In the genomic region with DNA sequence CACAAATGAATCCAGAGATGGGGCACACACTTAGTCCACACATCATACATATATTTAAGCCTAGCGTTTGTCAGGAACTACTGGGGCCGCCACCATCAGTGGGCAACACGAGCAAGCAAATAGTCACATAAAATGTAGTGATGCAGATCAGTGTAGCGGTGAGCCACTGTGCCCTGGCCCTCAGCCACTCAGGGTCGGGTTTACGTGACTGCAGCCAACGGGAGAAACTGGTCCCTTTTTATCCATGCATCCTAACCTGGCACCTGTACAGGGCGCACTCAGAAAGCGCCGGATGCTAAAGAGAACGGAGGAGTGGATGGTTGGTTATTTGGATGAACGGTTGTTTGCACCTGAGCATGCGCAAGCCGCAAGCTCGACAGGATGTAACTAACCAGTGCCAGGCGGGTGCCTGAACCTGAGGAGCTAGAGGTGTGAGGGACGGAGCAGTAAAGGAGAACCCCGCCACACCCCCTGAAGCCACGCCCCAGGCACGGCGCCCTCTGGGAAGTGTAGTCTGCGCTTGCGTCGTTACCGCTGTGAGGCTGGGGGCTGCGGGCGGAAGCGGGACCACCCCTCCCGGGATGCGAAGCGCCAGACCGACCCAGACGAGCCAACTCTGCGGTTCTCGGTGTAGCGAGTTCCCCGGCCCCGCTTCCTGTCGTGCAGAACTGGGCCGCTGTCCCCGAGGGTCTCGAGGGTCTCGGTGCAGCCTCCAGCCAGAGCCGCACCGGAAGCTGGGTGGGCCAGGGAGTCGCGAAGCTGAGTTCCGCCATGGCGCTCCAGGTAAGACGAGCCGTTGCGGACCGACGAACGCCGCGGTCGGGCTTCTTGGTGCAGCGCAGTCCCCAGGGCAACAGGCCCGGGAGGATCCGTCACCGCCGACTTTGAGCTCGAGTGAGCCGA, we compare ENCODE assay signal across 8 mouse cellular contexts. TPM values are rescaled to one million over a fixed set of nuclear protein-coding genes. Genes with fewer than 3 reads are reported as not detected.
A peak's percentile ranks its signal among the peaks of the same experiment; 100 is the strongest.
DNase-seq lines count a peak whose midpoint lies in the region; ATAC-seq and TF ChIP-seq lines count a peak whose summit lies in the region.

Gene Krba1, plus strand, starts transcription at position 482 of the 903 bp plus-strand sequence.

- H3K9me3 ChIP-seq in forebrain, embryonic 13.5 days (replicated peaks) = no peaks in the 10 kb centered on the region
- no peaks in the 10 kb centered on the region for H3K9me3 ChIP-seq in heart, postnatal 0 days (replicated peaks; ENCODE audit: control insufficient read depth, low read length)
- no peaks in the 10 kb centered on the region for H3K9me3 ChIP-seq in liver, embryonic 14.5 days (ENCODE audit: control insufficient read depth, low read length)
- no peaks in the 10 kb centered on the region for H3K9me3 ChIP-seq in neural tube, embryonic 11.5 days (ENCODE audit: control insufficient read depth, low read length)
- H3K9me3 ChIP-seq in stomach, postnatal 0 days (ENCODE audit: control insufficient read depth, low read length) = no peaks in the 10 kb centered on the region

- H3K36me3 ChIP-seq in forebrain, embryonic 13.5 days (ENCODE audit: poor library complexity, severe bottlenecking) = no peaks in the 10 kb centered on the region
- no peaks in the 10 kb centered on the region for H3K36me3 ChIP-seq in heart, postnatal 0 days (replicated peaks; ENCODE audit: control insufficient read depth, insufficient read depth, low read length)
- H3K36me3 ChIP-seq in liver, embryonic 14.5 days (replicated peaks; ENCODE audit: control insufficient read depth, insufficient read depth, low read depth) = no peaks in the 10 kb centered on the region
- no peaks in the 10 kb centered on the region for H3K36me3 ChIP-seq in neural tube, embryonic 11.5 days (ENCODE audit: control insufficient read depth, insufficient read depth, low read length)
- H3K36me3 ChIP-seq in stomach, postnatal 0 days (ENCODE audit: control insufficient read depth, insufficient read depth, low read length) = no peaks in the 10 kb centered on the region

- peak within 1 kb of the TSS; percentile 74 for H3K9ac ChIP-seq in forebrain, embryonic 13.5 days
- H3K9ac ChIP-seq in heart, postnatal 0 days (replicated peaks; ENCODE audit: low read depth, low read length) = peak within 1 kb of the TSS; percentile 81
- H3K9ac ChIP-seq in liver, embryonic 14.5 days (replicated peaks) = peak within 1 kb of the TSS; percentile 66
- H3K9ac ChIP-seq in neural tube, embryonic 11.5 days (ENCODE audit: low read length) = peak within 1 kb of the TSS; percentile 82
- peak within 1 kb of the TSS; percentile 81 for H3K9ac ChIP-seq in stomach, postnatal 0 days (ENCODE audit: low read length)

- peak within 1 kb of the TSS; percentile 62 for H3K4me3 ChIP-seq in forebrain, embryonic 13.5 days
- peak within 1 kb of the TSS; percentile 83 for H3K4me3 ChIP-seq in heart, postnatal 0 days (ENCODE audit: low read depth, low read length)
- H3K4me3 ChIP-seq in liver, embryonic 14.5 days (ENCODE audit: insufficient read depth in 1 of 2, low read depth in 2 of 2, low read length in 2 of 2) = peak within 1 kb of the TSS; percentile 68 to 73
- peak within 1 kb of the TSS; percentile 67 for H3K4me3 ChIP-seq in neural tube, embryonic 11.5 days (ENCODE audit: low read depth, low read length)
- H3K4me3 ChIP-seq in stomach, postnatal 0 days (ENCODE audit: low read depth, low read length) = peak within 1 kb of the TSS; percentile 86

- TF ChIP-seq CTCF in heart, postnatal 0 days (IDR thresholded peaks at IDR 0.05; ENCODE audit: low read depth) = no peak
- no peak for TF ChIP-seq CTCF in liver, embryonic 14.5 days (IDR thresholded peaks at IDR 0.05; ENCODE audit: low read depth)
- TF ChIP-seq CTCF in stomach, postnatal 0 days (IDR thresholded peaks at IDR 0.05; ENCODE audit: low read depth) = 0 out of 2 replicates have a peak, but pooled peaks have one; percentile 6

- ATAC-seq in cerebellum, adult (ENCODE audit: insufficient number of reproducible peaks, low FRiP score, low TSS enrichment) = peak; percentile 92
- peak; percentile 97 for ATAC-seq in forebrain, embryonic 13.5 days
- ATAC-seq in heart, postnatal 0 days (ENCODE audit: insufficient read depth, low read depth) = peak; percentile 88
- ATAC-seq in liver, embryonic 14.5 days (ENCODE audit: insufficient read depth) = peak; percentile 77
- peak; percentile 94 for ATAC-seq in neural tube, embryonic 11.5 days (ENCODE audit: insufficient read depth, low FRiP score, low TSS enrichment)
- ATAC-seq in stomach, postnatal 0 days (ENCODE audit: low FRiP score, low TSS enrichment) = peak; percentile 96

- peak; percentile 97 for DNase-seq in ES-CJ7 (ENCODE audit: low read depth, low spot score)
- DNase-seq in heart, postnatal 0 days (ENCODE audit: low spot score) = peak; percentile 59
- DNase-seq in kidney, postnatal 36 days = peak; percentile 91 to 95
- DNase-seq in liver, embryonic 14.5 days (ENCODE audit: low read depth in 3 of 3, low spot score in 3 of 3) = peak; percentile 24 to 28 (median 28)
- DNase-seq in neural tube, embryonic 11.5 days (ENCODE audit: low spot score) = peak; percentile 89
- DNase-seq in stomach, postnatal 0 days (ENCODE audit: low spot score) = peak; percentile 88

- peak within 1 kb of the TSS; percentile 77 for H3K4me2 ChIP-seq in forebrain, embryonic 13.5 days
- H3K4me2 ChIP-seq in heart, postnatal 0 days (ENCODE audit: low read depth, low read length) = peak within 1 kb of the TSS; percentile 84
- peak within 1 kb of the TSS; percentile 77 for H3K4me2 ChIP-seq in liver, embryonic 14.5 days (ENCODE audit: low read depth)
- peak within 1 kb of the TSS; percentile 70 for H3K4me2 ChIP-seq in neural tube, embryonic 11.5 days (ENCODE audit: low read depth)
- peak within 1 kb of the TSS; percentile 90 for H3K4me2 ChIP-seq in stomach, postnatal 0 days (replicated peaks; ENCODE audit: low read depth)

- peaks cover 23% of the 10 kb centered on the region for H3K4me1 ChIP-seq in forebrain, embryonic 13.5 days
- H3K4me1 ChIP-seq in heart, postnatal 0 days (ENCODE audit: control insufficient read depth, insufficient read depth) = peaks cover 40% of the 10 kb centered on the region
- H3K4me1 ChIP-seq in liver, embryonic 14.5 days (replicated peaks; ENCODE audit: control insufficient read depth in 2 of 2, insufficient read depth in 2 of 2, low read length in 1 of 2) = peaks cover 0 to 5% of the 10 kb centered on the region in 2 experiments; a peak in 2 of 4 replicates
- peaks cover 8% of the 10 kb centered on the region for H3K4me1 ChIP-seq in neural tube, embryonic 11.5 days (ENCODE audit: control insufficient read depth, insufficient read depth, low read length)
- H3K4me1 ChIP-seq in stomach, postnatal 0 days (replicated peaks; ENCODE audit: control insufficient read depth, insufficient read depth) = peaks cover 7% of the 10 kb centered on the region; the same call in 1 of the 2 replicates

- H3K27ac ChIP-seq in forebrain, embryonic 13.5 days = peak within 1 kb of the TSS; percentile 71
- peak within 1 kb of the TSS; percentile 90 for H3K27ac ChIP-seq in heart, postnatal 0 days (ENCODE audit: low read depth)
- no peak within 1 kb of the TSS for H3K27ac ChIP-seq in liver, embryonic 14.5 days
- H3K27ac ChIP-seq in neural tube, embryonic 11.5 days (ENCODE audit: low read depth, low read length) = peak within 1 kb of the TSS; percentile 36; the same call in 1 of the 2 replicates
- peak within 1 kb of the TSS; percentile 72 for H3K27ac ChIP-seq in stomach, postnatal 0 days (replicated peaks)

- 2% methylated on average over 65 of the region's 65 CpGs for WGBS in forebrain, embryonic 13.5 days
- 1% methylated on average over 65 of the region's 65 CpGs for WGBS in heart, postnatal 0 days
- 2% methylated on average over 65 of the region's 65 CpGs for WGBS in liver, embryonic 14.5 days (ENCODE audit: insufficient replicate concordance)
- 1% methylated on average over 61 of the region's 65 CpGs for WGBS in neural tube, embryonic 11.5 days
- WGBS in stomach, postnatal 0 days = under 1% methylated on average over 65 of the region's 65 CpGs

- TF ChIP-seq EP300 in heart, postnatal 0 days (IDR thresholded peaks at IDR 0.05; ENCODE audit: low read depth) = no peak
- TF ChIP-seq EP300 in liver, embryonic 14.5 days (IDR thresholded peaks at IDR 0.05; ENCODE audit: low read depth) = no peak
- TF ChIP-seq EP300 in stomach, postnatal 0 days (optimal IDR thresholded peaks at IDR 0.05) = no peak

- H3K27me3 ChIP-seq in forebrain, embryonic 13.5 days = peaks cover 2% of the 10 kb centered on the region; the same call in 1 of the 2 replicates
- H3K27me3 ChIP-seq in heart, postnatal 0 days (ENCODE audit: control insufficient read depth, insufficient read depth, low read length) = no peaks in the 10 kb centered on the region
- H3K27me3 ChIP-seq in liver, embryonic 14.5 days (ENCODE audit: control insufficient read depth, insufficient read depth, low read length) = no peaks in the 10 kb centered on the region
- no peaks in the 10 kb centered on the region for H3K27me3 ChIP-seq in neural tube, embryonic 11.5 days (ENCODE audit: control insufficient read depth, insufficient read depth, low read length)
- H3K27me3 ChIP-seq in stomach, postnatal 0 days (ENCODE audit: control insufficient read depth, insufficient read depth, low read length) = no peaks in the 10 kb centered on the region

RNA-seq across cellular contexts. Expression of gene Krba1, which starts in this region (rescaled TPM):
- 21.1 and 25.4 TPM in 2 replicates for polyA plus RNA-seq in forebrain, embryonic 13.5 days (2015; fragmentation: Nextera tagmentation; extraction: Ambion mirVana)
- total RNA-seq in heart, postnatal 0 days (2014; rRNA removed; ENCODE audit: low replicate concordance) = 26.8 and 33.8 TPM in 2 replicates
- polyA plus RNA-seq in heart, postnatal 0 days (2015; fragmentation: Nextera tagmentation; extraction: Ambion mirVana) = 11.7 and 14.8 TPM in 2 replicates
- 1.6 and 2.0 TPM in 2 replicates for polyA plus RNA-seq in liver, embryonic 14.5 days (2012; rRNA removed)
- 0.94 and 1.0 TPM in 2 replicates for polyA plus RNA-seq in liver, embryonic 14.5 days (2014; fragmentation: Nextera tagmentation; extraction: Ambion mirVana)
- 18.0 and 22.9 TPM in 2 replicates for polyA plus RNA-seq in neural tube, embryonic 11.5 days (2014; fragmentation: Nextera tagmentation; extraction: Ambion mirVana)
- polyA plus RNA-seq in stomach, postnatal 0 days (2015; fragmentation: Nextera tagmentation; extraction: Ambion mirVana) = 5.4 and 7.8 TPM in 2 replicates

Comparison
In these comparisons a context has a peak if more than half of its experiments do, and no peak if none do; other contexts are left out.
1. DNase-seq: peak in every context shown above with its lines; median percentile 97 in ES-CJ7; 93 in kidney, postnatal 36 days; 89 in neural tube, embryonic 11.5 days; 88 in stomach, postnatal 0 days; 59 in heart, postnatal 0 days; 28 in liver, embryonic 14.5 days.